Mouse (Mus musculus) E14TG2a.4 (cell line): ENCODE data around the gene Sirt2.
A peak's percentile ranks its signal among the peaks of the same experiment; 100 is the strongest.

Source experiments
- H3K27me3 ChIP-seq: 2 replicates; pipeline ENCODE4 v1.6.1; 2014; ENCODE audit warnings: low read length, control low read depth; ENCODE audit not compliant: insufficient read depth
- H3K36me3 ChIP-seq: 2 replicates; pipeline ENCODE4 v1.6.1; 2014; ENCODE audit warnings: low read length, control low read depth; ENCODE audit not compliant: insufficient read depth
- H3K4me1 ChIP-seq: replicated peaks from 2 replicates; pipeline ENCODE4 v1.6.1; 2014; ENCODE audit warnings: low read depth, low read length, control low read depth
- H3K4me3 ChIP-seq: replicated peaks from 2 replicates; pipeline ENCODE4 v1.5.1; 2014; ENCODE audit warnings: mild to moderate bottlenecking, low read length
- H3K9me3 ChIP-seq: 2 replicates; pipeline ENCODE4 v1.6.1; 2014; ENCODE audit warnings: low read length, control low read depth
- CTCF ChIP-seq: conservative IDR thresholded peaks from 2 replicates; pipeline ENCODE4 v1.5.1; 2014; ENCODE audit warnings: low read length
- NANOG ChIP-seq: IDR thresholded peaks from 2 replicates; pipeline ENCODE4 v1.6.1; 2014; ENCODE audit warnings: borderline replicate concordance, low read length, mixed read lengths
- POU5F1 ChIP-seq: IDR thresholded peaks from 2 replicates; pipeline ENCODE4 v1.6.1; 2014; ENCODE audit warnings: low read length, borderline replicate concordance

The Sirt2 gene

DNA sequence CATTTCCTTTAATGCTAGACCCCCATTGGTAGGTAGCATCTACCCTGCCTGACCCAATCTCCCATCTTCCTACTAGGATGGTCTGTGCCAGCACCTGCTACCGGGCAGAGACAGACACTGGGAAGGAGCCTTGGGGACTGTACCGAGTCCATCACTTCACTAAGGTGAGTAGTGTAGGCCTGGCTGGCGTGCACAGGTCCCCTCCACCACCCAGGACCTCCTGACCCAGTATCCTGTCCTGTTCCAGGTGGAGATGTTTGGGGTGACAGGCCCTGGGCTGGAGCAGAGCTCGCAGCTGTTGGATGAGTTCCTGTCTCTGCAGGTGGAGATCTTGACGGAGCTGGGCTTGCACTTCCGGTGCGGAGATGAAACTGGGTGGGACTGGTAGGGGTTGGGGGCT is 16.6 kb upstream of the Sirt2 start:
- Histone ChIP-seq H3K27me3 (peaks cover 5% of the 10 kb centered on the region; the same call in 1 of the 2 replicates), H3K4me1 (peaks cover 34% of the 10 kb centered on the region), H3K4me3 (no peak overlapping the region), H3K36me3 (peaks cover 82% of the 10 kb centered on the region), H3K9me3 (no peaks in the 10 kb centered on the region)
- TF ChIP-seq POU5F1 (no peak), NANOG (no peak), CTCF (no peak)

- H3K36me3 ChIP-seq = peaks cover 40% of the 10 kb centered on the region
- H3K27me3 ChIP-seq = peaks cover 33% of the 10 kb centered on the region
- peak within 1 kb of the TSS; percentile 73 for H3K4me3 ChIP-seq
- TF ChIP-seq NANOG = no peak
- H3K4me1 ChIP-seq = peaks cover 58% of the 10 kb centered on the region
- no peaks in the 10 kb centered on the region for H3K9me3 ChIP-seq
These were observed 10.5 kb upstream of the Sirt2 start, which contains the start of gene Ccer2 for GRCm38 (mm10) chr7:28756079-28756478. Ccer2 (plus strand) TSS chr7:28756174.

DNA sequence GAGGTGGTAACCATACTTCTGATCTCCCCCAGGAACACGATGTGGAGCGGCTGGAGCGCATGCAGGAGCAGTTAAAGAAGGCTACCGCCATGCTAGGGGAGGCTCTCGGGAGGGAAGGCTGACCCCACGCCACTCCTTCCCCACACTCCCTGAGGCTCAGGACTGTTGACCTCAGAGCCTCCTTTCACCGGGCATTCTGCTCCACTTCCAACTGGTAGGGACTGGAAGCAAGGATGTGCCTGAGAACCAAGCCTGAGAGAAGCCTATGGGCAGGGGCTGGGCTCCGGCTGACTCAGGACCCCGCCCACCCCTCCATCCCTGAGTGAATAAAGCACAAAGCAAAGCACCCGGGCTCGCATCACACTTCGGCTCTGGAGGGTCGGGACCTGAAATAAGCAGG is 7.9 kb upstream of the Sirt2 start:
- Histone ChIP-seq H3K27me3 (peaks cover 33% of the 10 kb centered on the region), H3K4me1 (peaks cover 65% of the 10 kb centered on the region), H3K4me3 (no peak overlapping the region), H3K36me3 (peaks cover 48% of the 10 kb centered on the region), H3K9me3 (no peaks in the 10 kb centered on the region)
- TF ChIP-seq POU5F1 (no peak), NANOG (no peak), CTCF (no peak)

- Histone ChIP-seq H3K36me3 (peaks cover 39% of the 10 kb centered on the region), H3K9me3 (no peaks in the 10 kb centered on the region)
- TF ChIP-seq CTCF = no peak
- no peak for TF ChIP-seq POU5F1
- no peak for TF ChIP-seq NANOG
These were observed 4.6 kb upstream of the Sirt2 start for GRCm38 (mm10) chr7:28761907-28762306.

GRCm38 (mm10) chr7:28765211-28765610 is 1.3 kb upstream of the Sirt2 start:
- Histone ChIP-seq H3K27me3 (0 out of 2 replicates have a peak, but pooled peaks cover 2% of the 10 kb centered on the region), H3K36me3 (peaks cover 32% of the 10 kb centered on the region), H3K4me1 (peaks cover 42% of the 10 kb centered on the region), H3K4me3 (peak overlapping the region; percentile 92), H3K9me3 (no peaks in the 10 kb centered on the region)
- no peak for TF ChIP-seq POU5F1

More at GRCm38 (mm10) chr7:28761907-28762306, 4.6 kb upstream of the Sirt2 start:
- Histone ChIP-seq H3K4me1 (peaks cover 66% of the 10 kb centered on the region), H3K4me3 (0 out of 2 replicates have a peak overlapping the region, but pooled peaks have one; percentile 7), H3K27me3 (peaks cover 8% of the 10 kb centered on the region)

DNA sequence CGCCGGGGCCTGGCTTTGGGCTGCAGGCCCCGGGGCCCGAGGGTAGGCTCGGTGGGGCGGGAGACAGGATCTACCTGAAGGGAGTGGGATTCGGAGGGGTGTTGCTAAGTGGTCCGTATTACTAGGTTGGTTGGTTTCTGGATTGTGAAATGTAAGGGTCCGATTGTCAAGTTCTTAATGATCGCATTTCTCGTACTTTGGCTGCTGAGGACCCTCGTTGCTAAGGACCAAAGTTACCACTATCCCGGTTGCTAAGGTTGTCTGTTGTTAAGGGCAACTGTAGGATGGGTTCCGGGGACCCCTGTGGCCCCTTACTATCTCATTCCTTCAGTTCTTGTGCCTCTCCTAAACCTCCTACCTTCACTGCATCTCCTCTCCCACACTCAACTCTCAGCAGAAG is 375 bp downstream of the Sirt2 start:
- Histone ChIP-seq H3K4me3 (peak overlapping the region; percentile 92), H3K36me3 (peaks cover 17% of the 10 kb centered on the region), H3K27me3 (0 out of 2 replicates have a peak, but pooled peaks cover 2% of the 10 kb centered on the region), H3K9me3 (no peaks in the 10 kb centered on the region), H3K4me1 (peaks cover 34% of the 10 kb centered on the region)
- TF ChIP-seq CTCF (no peak), NANOG (no peak), POU5F1 (no peak)

GRCm38 (mm10) chr7:28767462-28767965 is 979 bp downstream of the Sirt2 start, which contains the start of gene Nfkbib:
Nfkbib (minus strand) TSS chr7:28767512.
- Histone ChIP-seq H3K27me3 (0 out of 2 replicates have a peak, but pooled peaks cover 2% of the 10 kb centered on the region), H3K9me3 (no peaks in the 10 kb centered on the region), H3K4me1 (peaks cover 31% of the 10 kb centered on the region), H3K36me3 (peaks cover 10% of the 10 kb centered on the region), H3K4me3 (peak within 1 kb of the TSS; percentile 92)
- no peak for TF ChIP-seq NANOG
- TF ChIP-seq POU5F1 = no peak
- TF ChIP-seq CTCF = no peak

- Histone ChIP-seq H3K4me1 (peaks cover 35% of the 10 kb centered on the region), H3K36me3 (no peaks in the 10 kb centered on the region), H3K9me3 (no peaks in the 10 kb centered on the region), H3K27me3 (0 out of 2 replicates have a peak, but pooled peaks cover 2% of the 10 kb centered on the region), H3K4me3 (no peak overlapping the region)
- TF ChIP-seq NANOG = no peak
- TF ChIP-seq CTCF = no peak
- TF ChIP-seq POU5F1 = no peak
These were observed 3.0 kb downstream of the Sirt2 start for GRCm38 (mm10) chr7:28769414-28769958.

DNA sequence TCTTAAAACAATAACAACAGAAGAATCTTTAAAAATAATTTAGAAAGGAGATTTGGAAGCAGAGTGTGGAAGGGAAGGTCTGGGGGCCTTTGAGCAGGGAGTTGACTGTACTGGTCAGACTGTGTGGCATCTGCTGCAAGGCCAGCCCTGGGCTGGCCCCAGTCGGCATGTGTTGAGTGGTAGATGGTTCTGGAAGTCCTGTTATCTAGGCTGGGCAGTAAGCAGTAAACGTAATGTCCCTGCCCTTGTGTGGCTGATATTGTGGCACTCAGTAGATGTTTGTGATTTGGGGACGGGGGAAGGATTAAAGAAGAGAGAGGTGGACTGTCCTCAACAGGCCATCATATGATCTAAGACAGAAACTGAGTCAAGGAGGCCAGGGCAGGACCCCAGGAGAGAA is 3.8 kb downstream of the Sirt2 start:
- peaks cover 27% of the 10 kb centered on the region for H3K4me1 ChIP-seq
- TF ChIP-seq CTCF = no peak
- TF ChIP-seq NANOG = no peak
- no peak for TF ChIP-seq POU5F1

More for the DNA sequence above, 3.8 kb downstream of the Sirt2 start:
- Histone ChIP-seq H3K9me3 (no peaks in the 10 kb centered on the region), H3K4me3 (no peak overlapping the region), H3K36me3 (no peaks in the 10 kb centered on the region), H3K27me3 (0 out of 2 replicates have a peak, but pooled peaks cover 2% of the 10 kb centered on the region)
